Mouse (Mus musculus): ENCODE measurements at regions not wholly inside any gene's neighbourhood (a gene's known extent, or its start where the extent isn't known, plus 50 kb on each side); places are given as distances from the start of the nearest gene placed in this dataset.

- H3K4me1 ChIP-seq (ENCODE audit: control insufficient read depth in 2 of 2, insufficient read depth in 2 of 2, low read length in 2 of 2, poor library complexity in 1 of 2) = peaks cover 0 to 4% of the 10 kb centered on the region in 2 experiments; a peak in 1 of 4 replicates
- in situ Hi-C loops (cut with MboI; ENCODE audit: low sequenced_read_pairs in 2 of 2, unreplicated experiment in 2 of 2) = no loop called here
- H3K9me3 ChIP-seq (ENCODE audit: control insufficient read depth, insufficient read depth, low read depth, low read length) = no peaks in the 10 kb centered on the region
Observed at GRCm38 (mm10) chr15:56841516-56841915, 635.9 kb downstream of the Slc22a22 start.

GRCm38 (mm10) chr15:56837292-56837691, 640.1 kb downstream of the Slc22a22 start:
- no peaks in the 10 kb centered on the region for H3K9me3 ChIP-seq (ENCODE audit: control insufficient read depth, insufficient read depth, low read depth, low read length)
- H3K4me1 ChIP-seq (ENCODE audit: control insufficient read depth in 2 of 2, insufficient read depth in 2 of 2, low read length in 2 of 2, poor library complexity in 1 of 2) = no peaks in the 10 kb centered on the region; a peak in 1 of 4 replicates
- no peak for TF ChIP-seq MAFK (IDR thresholded peaks at IDR 0.05; ENCODE audit: insufficient read depth, low read depth, low read length)
- no peak for TF ChIP-seq ZC3H11A (IDR thresholded peaks at IDR 0.05; ENCODE audit: borderline replicate concordance, low read depth, low read length)
- TF ChIP-seq CHD2 (IDR thresholded peaks at IDR 0.05; ENCODE audit: low read depth, low read length) = no peak
- no peak for TF ChIP-seq HCFC1 (IDR thresholded peaks at IDR 0.05; ENCODE audit: borderline replicate concordance, insufficient read depth, low read length)
- no peak for TF ChIP-seq ZNF384 (IDR thresholded peaks at IDR 0.05; ENCODE audit: low read depth, low read length)
- no peak overlapping the region for H3K4me3 ChIP-seq (ENCODE audit: insufficient read depth in 1 of 2, low read depth in 1 of 2, low read length in 2 of 2, poor library complexity in 1 of 2, severe bottlenecking in 1 of 2)
- no peak overlapping the region for H3K9ac ChIP-seq (ENCODE audit: insufficient read depth, low read depth, low read length, poor library complexity, severe bottlenecking)
- H3K27ac ChIP-seq (ENCODE audit: insufficient read depth, low read depth, low read length, poor library complexity, severe bottlenecking) = no peak overlapping the region
- no peaks in the 10 kb centered on the region for H3K36me3 ChIP-seq (ENCODE audit: control insufficient read depth, insufficient read depth, low read length, poor library complexity, severe bottlenecking)
- in situ Hi-C loops (cut with MboI; ENCODE audit: low sequenced_read_pairs in 2 of 2, unreplicated experiment in 2 of 2) = no loop called here
- no peak for DNase-seq (ENCODE audit: low read depth, low spot score)

More at GRCm38 (mm10) chr15:56841516-56841915, 635.9 kb downstream of the Slc22a22 start:
- Histone ChIP-seq H3K36me3 (ENCODE audit: control insufficient read depth, insufficient read depth, low read length, poor library complexity, severe bottlenecking) (no peaks in the 10 kb centered on the region), H3K9ac (ENCODE audit: insufficient read depth, low read depth, low read length, poor library complexity, severe bottlenecking) (no peak overlapping the region), H3K27ac (ENCODE audit: insufficient read depth, low read depth, low read length, poor library complexity, severe bottlenecking) (no peak overlapping the region), H3K4me3 (ENCODE audit: insufficient read depth in 1 of 2, low read depth in 1 of 2, low read length in 2 of 2, poor library complexity in 1 of 2, severe bottlenecking in 1 of 2) (no peak overlapping the region)
- no peak for DNase-seq (ENCODE audit: low read depth, low spot score)
- no peak for TF ChIP-seq MAFK (IDR thresholded peaks at IDR 0.05; ENCODE audit: insufficient read depth, low read depth, low read length)
- TF ChIP-seq ZC3H11A (IDR thresholded peaks at IDR 0.05; ENCODE audit: borderline replicate concordance, low read depth, low read length) = no peak
- TF ChIP-seq CHD2 (IDR thresholded peaks at IDR 0.05; ENCODE audit: low read depth, low read length) = no peak
- TF ChIP-seq ZNF384 (IDR thresholded peaks at IDR 0.05; ENCODE audit: low read depth, low read length) = no peak
- no peak for TF ChIP-seq HCFC1 (IDR thresholded peaks at IDR 0.05; ENCODE audit: borderline replicate concordance, insufficient read depth, low read length)

GRCm38 (mm10) chr15:56834621-56835020, 642.8 kb downstream of the Slc22a22 start:
- Histone ChIP-seq H3K9ac (ENCODE audit: insufficient read depth, low read depth, low read length, poor library complexity, severe bottlenecking) (no peak overlapping the region), H3K4me1 (ENCODE audit: control insufficient read depth in 2 of 2, insufficient read depth in 2 of 2, low read length in 2 of 2, poor library complexity in 1 of 2) (no peaks in the 10 kb centered on the region), H3K27ac (ENCODE audit: insufficient read depth, low read depth, low read length, poor library complexity, severe bottlenecking) (no peak overlapping the region), H3K4me3 (ENCODE audit: insufficient read depth in 1 of 2, low read depth in 1 of 2, low read length in 2 of 2, poor library complexity in 1 of 2, severe bottlenecking in 1 of 2) (no peak overlapping the region), H3K36me3 (ENCODE audit: control insufficient read depth, insufficient read depth, low read length, poor library complexity, severe bottlenecking) (no peaks in the 10 kb centered on the region), H3K9me3 (ENCODE audit: control insufficient read depth, insufficient read depth, low read depth, low read length) (no peaks in the 10 kb centered on the region)
- in situ Hi-C loops (cut with MboI; ENCODE audit: low sequenced_read_pairs in 2 of 2, unreplicated experiment in 2 of 2) = no loop called here
- no peak for DNase-seq (ENCODE audit: low read depth, low spot score)
- TF ChIP-seq ZC3H11A (IDR thresholded peaks at IDR 0.05; ENCODE audit: borderline replicate concordance, low read depth, low read length) (no peak), MAFK (IDR thresholded peaks at IDR 0.05; ENCODE audit: insufficient read depth, low read depth, low read length) (no peak), CHD2 (IDR thresholded peaks at IDR 0.05; ENCODE audit: low read depth, low read length) (no peak), ZNF384 (IDR thresholded peaks at IDR 0.05; ENCODE audit: low read depth, low read length) (no peak), HCFC1 (IDR thresholded peaks at IDR 0.05; ENCODE audit: borderline replicate concordance, insufficient read depth, low read length) (no peak)

- no peak for DNase-seq (ENCODE audit: low read depth, low spot score)
- H3K4me3 ChIP-seq (ENCODE audit: insufficient read depth in 1 of 2, low read depth in 1 of 2, low read length in 2 of 2, poor library complexity in 1 of 2, severe bottlenecking in 1 of 2) = no peak overlapping the region
- in situ Hi-C loops (cut with MboI; ENCODE audit: low sequenced_read_pairs in 2 of 2, unreplicated experiment in 2 of 2) = no loop called here
- no peaks in the 10 kb centered on the region for H3K4me1 ChIP-seq (ENCODE audit: control insufficient read depth in 2 of 2, insufficient read depth in 2 of 2, low read length in 2 of 2, poor library complexity in 1 of 2)
- H3K9ac ChIP-seq (ENCODE audit: insufficient read depth, low read depth, low read length, poor library complexity, severe bottlenecking) = no peak overlapping the region
- H3K36me3 ChIP-seq (ENCODE audit: control insufficient read depth, insufficient read depth, low read length, poor library complexity, severe bottlenecking) = no peaks in the 10 kb centered on the region
- H3K27ac ChIP-seq (ENCODE audit: insufficient read depth, low read depth, low read length, poor library complexity, severe bottlenecking) = no peak overlapping the region
- no peaks in the 10 kb centered on the region for H3K9me3 ChIP-seq (ENCODE audit: control insufficient read depth, insufficient read depth, low read depth, low read length)
- TF ChIP-seq ZC3H11A (IDR thresholded peaks at IDR 0.05; ENCODE audit: borderline replicate concordance, low read depth, low read length) (no peak), HCFC1 (IDR thresholded peaks at IDR 0.05; ENCODE audit: borderline replicate concordance, insufficient read depth, low read length) (no peak)
Observed at GRCm38 (mm10) chr15:56832666-56833065, 644.8 kb downstream of the Slc22a22 start.

- Histone ChIP-seq H3K27ac (ENCODE audit: insufficient read depth, low read depth, low read length, poor library complexity, severe bottlenecking) (no peak overlapping the region), H3K36me3 (ENCODE audit: control insufficient read depth, insufficient read depth, low read length, poor library complexity, severe bottlenecking) (no peaks in the 10 kb centered on the region), H3K4me1 (ENCODE audit: control insufficient read depth in 2 of 2, insufficient read depth in 2 of 2, low read length in 2 of 2, poor library complexity in 1 of 2) (no peaks in the 10 kb centered on the region), H3K9ac (ENCODE audit: insufficient read depth, low read depth, low read length, poor library complexity, severe bottlenecking) (no peak overlapping the region), H3K9me3 (ENCODE audit: control insufficient read depth, insufficient read depth, low read depth, low read length) (no peaks in the 10 kb centered on the region), H3K4me3 (ENCODE audit: insufficient read depth in 1 of 2, low read depth in 1 of 2, low read length in 2 of 2, poor library complexity in 1 of 2, severe bottlenecking in 1 of 2) (no peak overlapping the region)
- in situ Hi-C loops (cut with MboI; ENCODE audit: low sequenced_read_pairs in 2 of 2, unreplicated experiment in 2 of 2) = no loop called here
- DNase-seq (ENCODE audit: low read depth, low spot score) = no peak
- TF ChIP-seq ZC3H11A (IDR thresholded peaks at IDR 0.05; ENCODE audit: borderline replicate concordance, low read depth, low read length) (no peak), CHD2 (IDR thresholded peaks at IDR 0.05; ENCODE audit: low read depth, low read length) (no peak), ZNF384 (IDR thresholded peaks at IDR 0.05; ENCODE audit: low read depth, low read length) (no peak), HCFC1 (IDR thresholded peaks at IDR 0.05; ENCODE audit: borderline replicate concordance, insufficient read depth, low read length) (no peak), MAFK (IDR thresholded peaks at IDR 0.05; ENCODE audit: insufficient read depth, low read depth, low read length) (no peak)
Observed at GRCm38 (mm10) chr15:56820977-56821579, 656.3 kb downstream of the Slc22a22 start.

All from ES-E14 (cell line).